Mouse (Mus musculus): ENCODE data around the gene Serhl. TPM values are rescaled to one million over a fixed set of nuclear protein-coding genes. Genes with fewer than 3 reads are reported as not detected.

The Serhl gene
- polyA plus RNA-seq, 1 experiment from 2014 or later = 29.7 TPM

DNA sequence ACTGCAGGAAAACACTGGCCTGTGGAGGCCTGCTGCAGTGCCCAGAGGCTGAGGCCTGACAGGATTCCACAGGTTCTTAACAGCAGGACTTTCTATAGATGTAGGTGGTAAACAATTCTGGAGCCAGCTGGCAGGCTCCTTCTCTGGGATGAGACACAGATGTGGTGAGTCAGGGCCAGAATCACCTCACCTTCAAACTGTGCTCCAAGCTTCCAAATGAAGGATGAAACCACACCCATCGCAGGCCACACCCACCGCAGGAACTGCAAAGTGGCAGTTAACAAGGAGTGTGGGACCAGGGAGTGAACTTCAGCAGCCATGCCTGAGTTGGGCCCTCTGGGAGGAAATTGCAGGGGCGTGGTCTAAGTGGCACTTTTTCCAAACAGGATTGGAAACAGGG lies 1.6 kb downstream of the Serhl start:
- WGBS = 50% methylated on average over 3 of the region's 3 CpGs
- no peak for ATAC-seq
- Histone ChIP-seq H3K36me3 (ENCODE audit: control insufficient read depth, insufficient read depth, low read length) (no peaks in the 10 kb centered on the region), H3K27ac (ENCODE audit: low read length) (no peak overlapping the region), H3K4me3 (ENCODE audit: low read depth, low read length) (no peak overlapping the region), H3K9me3 (replicated peaks; ENCODE audit: control insufficient read depth, low read length, poor library complexity, severe bottlenecking) (no peaks in the 10 kb centered on the region), H3K9ac (ENCODE audit: low read depth, low read length) (no peak overlapping the region), H3K27me3 (ENCODE audit: control insufficient read depth, insufficient read depth, low read depth, low read length) (no peaks in the 10 kb centered on the region), H3K4me2 (ENCODE audit: low read length) (no peak overlapping the region), H3K4me1 (ENCODE audit: control insufficient read depth, insufficient read depth, low read length) (peaks cover 8% of the 10 kb centered on the region)

- no peaks in the 10 kb centered on the region for H3K9me3 ChIP-seq (replicated peaks; ENCODE audit: control insufficient read depth, low read length, poor library complexity, severe bottlenecking)
- H3K9ac ChIP-seq (ENCODE audit: low read depth, low read length) = no peak overlapping the region
- no peak overlapping the region for H3K4me3 ChIP-seq (ENCODE audit: low read depth, low read length)
- H3K27me3 ChIP-seq (ENCODE audit: control insufficient read depth, insufficient read depth, low read depth, low read length) = 0 out of 2 replicates have a peak, but pooled peaks cover under 1% of the 10 kb centered on the region
- no peaks in the 10 kb centered on the region for H3K36me3 ChIP-seq (ENCODE audit: control insufficient read depth, insufficient read depth, low read length)
- H3K4me2 ChIP-seq (ENCODE audit: low read length) = no peak overlapping the region
- no peak overlapping the region for H3K27ac ChIP-seq (ENCODE audit: low read length)
- peaks cover 6% of the 10 kb centered on the region for H3K4me1 ChIP-seq (ENCODE audit: control insufficient read depth, insufficient read depth, low read length)
- WGBS = 80% methylated on average over 2 of the region's 2 CpGs
- no peak for ATAC-seq
Measured at GRCm38 (mm10) chr15:83093687-83094086, 4.4 kb downstream of the Serhl start.

GRCm38 (mm10) chr15:83095950-83096349 lies 6.6 kb downstream of the Serhl start:
- H3K27ac ChIP-seq (ENCODE audit: low read length) = no peak overlapping the region
- H3K36me3 ChIP-seq (ENCODE audit: control insufficient read depth, insufficient read depth, low read length) = no peaks in the 10 kb centered on the region
- H3K4me2 ChIP-seq (ENCODE audit: low read length) = no peak overlapping the region
- H3K9ac ChIP-seq (ENCODE audit: low read depth, low read length) = no peak overlapping the region
- peaks cover 14% of the 10 kb centered on the region for H3K4me1 ChIP-seq (ENCODE audit: control insufficient read depth, insufficient read depth, low read length)
- H3K9me3 ChIP-seq (replicated peaks; ENCODE audit: control insufficient read depth, low read length, poor library complexity, severe bottlenecking) = no peaks in the 10 kb centered on the region
- peaks cover 4% of the 10 kb centered on the region; the same call in 1 of the 2 replicates for H3K27me3 ChIP-seq (ENCODE audit: control insufficient read depth, insufficient read depth, low read depth, low read length)
- no peak for ATAC-seq
- no peak overlapping the region for H3K4me3 ChIP-seq (ENCODE audit: low read depth, low read length)
- WGBS = 65% methylated on average over 2 of the region's 2 CpGs

- WGBS = 1% methylated on average over 30 of the region's 31 CpGs
- peak overlapping the region; percentile 61 for H3K9ac ChIP-seq (ENCODE audit: low read depth, low read length)
- H3K4me1 ChIP-seq (ENCODE audit: control insufficient read depth, insufficient read depth, low read length) = peaks cover 14% of the 10 kb centered on the region
- H3K9me3 ChIP-seq (replicated peaks; ENCODE audit: control insufficient read depth, low read length, poor library complexity, severe bottlenecking) = no peaks in the 10 kb centered on the region
- peak overlapping the region; percentile 31 for H3K4me3 ChIP-seq (ENCODE audit: low read depth, low read length)
- H3K27ac ChIP-seq (ENCODE audit: low read length) = 0 out of 2 replicates have a peak overlapping the region, but pooled peaks have one; percentile 4
- H3K36me3 ChIP-seq (ENCODE audit: control insufficient read depth, insufficient read depth, low read length) = no peaks in the 10 kb centered on the region
- peak; percentile 71 for ATAC-seq
- H3K4me2 ChIP-seq (ENCODE audit: low read length) = peak overlapping the region; percentile 57
- H3K27me3 ChIP-seq (ENCODE audit: control insufficient read depth, insufficient read depth, low read depth, low read length) = peaks cover 4% of the 10 kb centered on the region; the same call in 1 of the 2 replicates
Measured at GRCm38 (mm10) chr15:83099533-83100331, 10.4 kb downstream of the Serhl start.

GRCm38 (mm10) chr15:83100332-83100662 lies 11.0 kb downstream of the Serhl start:
- H3K9ac ChIP-seq (ENCODE audit: low read depth, low read length) = peak overlapping the region; percentile 61
- 3% methylated on average over 8 of the region's 8 CpGs for WGBS

DNA sequence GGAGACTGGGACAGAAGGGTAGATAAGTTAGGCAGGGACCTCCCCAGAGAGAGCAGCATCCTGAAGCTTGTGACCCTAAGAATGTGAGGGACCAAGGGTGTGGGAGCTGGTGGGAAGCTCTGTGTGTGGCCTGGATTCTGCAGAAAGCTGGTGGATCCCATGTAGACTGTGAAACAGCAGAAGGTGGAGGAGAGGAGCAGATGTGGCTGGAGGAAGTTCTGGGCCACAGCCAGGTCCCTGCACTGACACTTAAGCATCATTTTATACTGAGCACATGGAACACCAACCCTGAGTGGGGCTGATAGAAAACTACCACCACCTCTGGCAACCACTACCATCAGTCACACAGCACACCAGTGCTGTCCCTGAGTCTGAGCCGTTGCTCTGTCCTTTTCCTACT lies 13.8 kb downstream of the Serhl start:
- no peak overlapping the region for H3K4me3 ChIP-seq (ENCODE audit: low read depth, low read length)
- 73% methylated on average over 1 of the region's 1 CpGs for WGBS
- H3K9ac ChIP-seq (ENCODE audit: low read depth, low read length) = no peak overlapping the region
- peaks cover 4% of the 10 kb centered on the region; the same call in 1 of the 2 replicates for H3K27me3 ChIP-seq (ENCODE audit: control insufficient read depth, insufficient read depth, low read depth, low read length)
- no peak overlapping the region for H3K27ac ChIP-seq (ENCODE audit: low read length)
- H3K4me2 ChIP-seq (ENCODE audit: low read length) = no peak overlapping the region
- no peaks in the 10 kb centered on the region for H3K9me3 ChIP-seq (replicated peaks; ENCODE audit: control insufficient read depth, low read length, poor library complexity, severe bottlenecking)
- no peak for ATAC-seq
- H3K36me3 ChIP-seq (ENCODE audit: control insufficient read depth, insufficient read depth, low read length) = no peaks in the 10 kb centered on the region
- peaks cover 14% of the 10 kb centered on the region for H3K4me1 ChIP-seq (ENCODE audit: control insufficient read depth, insufficient read depth, low read length)

More at GRCm38 (mm10) chr15:83100332-83100662, 11.0 kb downstream of the Serhl start:
- H3K27me3 ChIP-seq (ENCODE audit: control insufficient read depth, insufficient read depth, low read depth, low read length) = peaks cover 4% of the 10 kb centered on the region; the same call in 1 of the 2 replicates
- peak; percentile 3; the same call in 1 of the 2 replicates for ATAC-seq
- H3K4me2 ChIP-seq (ENCODE audit: low read length) = peak overlapping the region; percentile 57
- peak overlapping the region; percentile 31 for H3K4me3 ChIP-seq (ENCODE audit: low read depth, low read length)
- no peak overlapping the region for H3K27ac ChIP-seq (ENCODE audit: low read length)
- H3K9me3 ChIP-seq (replicated peaks; ENCODE audit: control insufficient read depth, low read length, poor library complexity, severe bottlenecking) = no peaks in the 10 kb centered on the region
- H3K36me3 ChIP-seq (ENCODE audit: control insufficient read depth, insufficient read depth, low read length) = no peaks in the 10 kb centered on the region
- peaks cover 14% of the 10 kb centered on the region for H3K4me1 ChIP-seq (ENCODE audit: control insufficient read depth, insufficient read depth, low read length)

DNA sequence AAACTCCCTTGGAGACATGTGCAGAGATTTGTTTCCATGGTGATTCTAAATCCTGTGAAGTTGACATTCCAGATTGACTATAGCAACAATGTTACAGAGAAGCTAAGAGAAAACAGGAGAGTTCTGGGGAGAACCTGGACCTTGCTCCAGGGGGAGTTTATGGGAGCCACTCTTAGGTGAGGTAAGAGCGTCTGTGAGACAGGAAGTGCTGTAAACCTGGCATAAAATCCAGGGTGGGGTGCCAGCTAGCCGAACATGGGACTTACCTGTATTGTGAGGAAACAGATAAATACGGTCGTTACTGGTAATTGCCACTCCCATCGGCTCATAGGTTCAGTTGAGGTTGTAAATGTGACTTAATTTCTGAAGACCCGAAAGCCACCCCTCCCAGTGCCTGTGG lies 17.1 kb downstream of the Serhl start:
- H3K9me3 ChIP-seq (replicated peaks; ENCODE audit: control insufficient read depth, low read length, poor library complexity, severe bottlenecking) = no peaks in the 10 kb centered on the region
- H3K36me3 ChIP-seq (ENCODE audit: control insufficient read depth, insufficient read depth, low read length) = no peaks in the 10 kb centered on the region
- H3K4me1 ChIP-seq (ENCODE audit: control insufficient read depth, insufficient read depth, low read length) = no peaks in the 10 kb centered on the region
- no peak overlapping the region for H3K4me2 ChIP-seq (ENCODE audit: low read length)
- no peak for ATAC-seq
- no peaks in the 10 kb centered on the region for H3K27me3 ChIP-seq (ENCODE audit: control insufficient read depth, insufficient read depth, low read depth, low read length)
- WGBS = 87% methylated on average over 6 of the region's 6 CpGs
- no peak overlapping the region for H3K27ac ChIP-seq (ENCODE audit: low read length)
- H3K4me3 ChIP-seq (ENCODE audit: low read depth, low read length) = no peak overlapping the region
- H3K9ac ChIP-seq (ENCODE audit: low read depth, low read length) = no peak overlapping the region

DNA sequence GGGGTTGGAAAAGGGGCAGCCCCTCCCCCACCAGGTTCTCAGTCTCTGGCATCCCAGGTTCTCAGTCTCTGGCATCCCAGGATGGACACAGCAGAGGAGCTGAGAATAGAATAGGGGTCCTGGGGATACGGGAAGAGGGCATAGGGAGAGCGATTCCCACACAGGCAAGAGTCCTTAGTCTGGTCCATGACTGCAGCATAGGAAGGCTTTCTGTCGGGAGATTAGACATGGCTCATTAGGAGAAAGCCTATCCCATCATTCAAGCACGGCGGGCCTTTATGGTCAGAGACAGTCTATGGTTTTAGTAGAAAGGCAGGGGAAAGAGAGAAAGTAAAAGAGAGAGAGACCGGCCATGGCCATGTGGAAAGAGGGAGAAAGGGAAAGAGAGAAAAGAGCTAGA lies 18.5 kb downstream of the Serhl start:
- no peak for ATAC-seq
- Histone ChIP-seq H3K36me3 (ENCODE audit: control insufficient read depth, insufficient read depth, low read length) (no peaks in the 10 kb centered on the region), H3K27me3 (ENCODE audit: control insufficient read depth, insufficient read depth, low read depth, low read length) (no peaks in the 10 kb centered on the region), H3K4me3 (ENCODE audit: low read depth, low read length) (no peak overlapping the region), H3K9ac (ENCODE audit: low read depth, low read length) (no peak overlapping the region), H3K27ac (ENCODE audit: low read length) (no peak overlapping the region), H3K4me1 (ENCODE audit: control insufficient read depth, insufficient read depth, low read length) (peaks cover under 1% of the 10 kb centered on the region; the same call in 1 of the 2 replicates), H3K4me2 (ENCODE audit: low read length) (no peak overlapping the region), H3K9me3 (replicated peaks; ENCODE audit: control insufficient read depth, low read length, poor library complexity, severe bottlenecking) (no peaks in the 10 kb centered on the region)
- 23% methylated on average over 6 of the region's 6 CpGs for WGBS

- 54% methylated on average over 6 of the region's 6 CpGs for WGBS
- H3K4me2 ChIP-seq (ENCODE audit: low read length) = no peak overlapping the region
- H3K9ac ChIP-seq (ENCODE audit: low read depth, low read length) = 0 out of 2 replicates have a peak overlapping the region, but pooled peaks have one; percentile 28
- H3K27ac ChIP-seq (ENCODE audit: low read length) = no peak overlapping the region
- H3K27me3 ChIP-seq (ENCODE audit: control insufficient read depth, insufficient read depth, low read depth, low read length) = no peaks in the 10 kb centered on the region
- no peaks in the 10 kb centered on the region for H3K36me3 ChIP-seq (ENCODE audit: control insufficient read depth, insufficient read depth, low read length)
- no peak for ATAC-seq
- no peak overlapping the region for H3K4me3 ChIP-seq (ENCODE audit: low read depth, low read length)
- peaks cover 9% of the 10 kb centered on the region for H3K4me1 ChIP-seq (ENCODE audit: control insufficient read depth, insufficient read depth, low read length)
- H3K9me3 ChIP-seq (replicated peaks; ENCODE audit: control insufficient read depth, low read length, poor library complexity, severe bottlenecking) = no peaks in the 10 kb centered on the region
Measured at GRCm38 (mm10) chr15:83111290-83111689, 22.0 kb downstream of the Serhl start.
